Mouse (Mus musculus) lung, adult 2 months (tissue): ENCODE data around the gene Zfp106.

Source experiments
- CTCF ChIP-seq: fragments of 200-500 bp; IDR thresholded peaks from 2 replicates; pipeline ENCODE4 v1.5.1; 2011; ENCODE audit warnings: mild to moderate bottlenecking, low read length, control low read depth; ENCODE audit not compliant: insufficient read depth
- POLR2A ChIP-seq: fragments of 200-500 bp; IDR thresholded peaks from 2 replicates; pipeline ENCODE4 v1.6.1; 2011; ENCODE audit warnings: low read depth, mild to moderate bottlenecking, control low read depth, low read length, borderline replicate concordance; ENCODE audit errors: extremely low read depth

DNA sequence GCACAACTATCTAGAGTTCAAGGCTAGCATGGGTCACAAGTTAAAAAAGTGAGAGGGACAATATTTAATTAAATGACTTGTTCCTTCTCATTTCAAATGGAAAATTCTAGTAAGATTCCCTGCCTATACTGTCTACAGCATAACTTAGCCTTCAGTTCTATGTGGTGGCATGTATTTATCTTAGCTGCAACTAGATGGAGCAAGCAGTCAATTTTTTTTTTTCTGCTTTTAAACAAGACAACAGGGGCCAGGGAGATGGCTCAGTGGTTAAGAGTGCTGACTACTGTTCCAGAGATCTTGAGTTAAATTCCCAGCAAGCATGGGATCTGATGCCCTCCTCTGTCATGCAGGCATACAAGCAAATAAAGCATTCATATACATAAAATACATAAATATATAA is 34.1 kb downstream of the Zfp106 start:
- TF ChIP-seq POLR2A: no peak
- no peak for TF ChIP-seq CTCF
